Mouse (Mus musculus): ENCODE results near the gene Shc1. TPM values are rescaled to one million over a fixed set of nuclear protein-coding genes. Genes with fewer than 3 reads are reported as not detected.

The Shc1 gene
- 6.5 TPM for polyA plus RNA-seq (2014; fragmentation: Illumina TruSeq; extraction: RNeasy Lipid Tissue Mini Kit (QIAGEN cat#74804); ENCODE audit: low read depth, low replicate concordance)

GRCm38 (mm10) chr3:89418170-89418860, at the start of gene Shc1, which contains the start of gene Cks1b:
Gene Shc1 (plus strand): TSS chr3:89418443.
Gene Cks1b (minus strand): TSS chr3:89418383.

GRCm38 (mm10) chr3:89394006-89394893, 24.0 kb upstream of the Shc1 start, which contains the start of gene Zbtb7b:
Gene Zbtb7b (minus strand): TSS chr3:89394776.

GRCm38 (mm10) chr3:89402693-89403092, 15.6 kb upstream of the Shc1 start, which contains the start of gene Lenep:
Gene Lenep (minus strand): TSS chr3:89402793.

GRCm38 (mm10) chr3:89411490-89412393, 6.5 kb upstream of the Shc1 start, which contains the start of gene Flad1:
Gene Flad1 (minus strand): TSS chr3:89411870.

GRCm38 (mm10) chr3:89430171-89431159, 12.2 kb downstream of the Shc1 start, which contains the start of gene Pygo2:
Gene Pygo2 (plus strand): TSS chr3:89430214.

GRCm38 (mm10) chr3:89436176-89437113, 18.2 kb downstream of the Shc1 start, which contains the start of gene Pbxip1:
Gene Pbxip1 (plus strand): TSS chr3:89436706.

GRCm38 (mm10) chr3:89454401-89455177, 36.3 kb downstream of the Shc1 start, which contains the start of gene Pmvk:
Gene Pmvk (plus strand): TSS chr3:89454541.

Other genes starting within 250 kb of the Shc1 start
- gene Scamp3, start 241.0 kb upstream of the Shc1 start, polyA plus RNA-seq (2014; fragmentation: Illumina TruSeq; extraction: RNeasy Lipid Tissue Mini Kit (QIAGEN cat#74804); ENCODE audit: low read depth, low replicate concordance): 8.3 TPM
- not detected for gene Fam189b, start 235.3 kb upstream of the Shc1 start, polyA plus RNA-seq (2014; fragmentation: Illumina TruSeq; extraction: RNeasy Lipid Tissue Mini Kit (QIAGEN cat#74804); ENCODE audit: low read depth, low replicate concordance)
- gene Gba, start 215.5 kb upstream of the Shc1 start, polyA plus RNA-seq (2014; fragmentation: Illumina TruSeq; extraction: RNeasy Lipid Tissue Mini Kit (QIAGEN cat#74804); ENCODE audit: low read depth, low replicate concordance): 4.8 TPM
- 3.4 TPM for gene Thbs3, start 203.3 kb upstream of the Shc1 start, polyA plus RNA-seq (2014; fragmentation: Illumina TruSeq; extraction: RNeasy Lipid Tissue Mini Kit (QIAGEN cat#74804); ENCODE audit: low read depth, low replicate concordance)
- 187 TPM for gene Mtx1, start 191.4 kb upstream of the Shc1 start, polyA plus RNA-seq (2014; fragmentation: Illumina TruSeq; extraction: RNeasy Lipid Tissue Mini Kit (QIAGEN cat#74804); ENCODE audit: low read depth, low replicate concordance)
- gene Muc1, start 189.4 kb upstream of the Shc1 start, polyA plus RNA-seq (2014; fragmentation: Illumina TruSeq; extraction: RNeasy Lipid Tissue Mini Kit (QIAGEN cat#74804); ENCODE audit: low read depth, low replicate concordance): 11.6 TPM
- 13.6 TPM for gene Krtcap2, start 172.5 kb upstream of the Shc1 start, polyA plus RNA-seq (2014; fragmentation: Illumina TruSeq; extraction: RNeasy Lipid Tissue Mini Kit (QIAGEN cat#74804); ENCODE audit: low read depth, low replicate concordance)
- 0.98 TPM for gene Trim46, start 172.1 kb upstream of the Shc1 start, polyA plus RNA-seq (2014; fragmentation: Illumina TruSeq; extraction: RNeasy Lipid Tissue Mini Kit (QIAGEN cat#74804); ENCODE audit: low read depth, low replicate concordance)
- gene Dpm3, start 159.1 kb upstream of the Shc1 start, polyA plus RNA-seq (2014; fragmentation: Illumina TruSeq; extraction: RNeasy Lipid Tissue Mini Kit (QIAGEN cat#74804); ENCODE audit: low read depth, low replicate concordance): not detected
- 1.1 TPM for gene Slc50a1, start 147.9 kb upstream of the Shc1 start, polyA plus RNA-seq (2014; fragmentation: Illumina TruSeq; extraction: RNeasy Lipid Tissue Mini Kit (QIAGEN cat#74804); ENCODE audit: low read depth, low replicate concordance)
- gene Efna1, start 137.3 kb upstream of the Shc1 start, polyA plus RNA-seq (2014; fragmentation: Illumina TruSeq; extraction: RNeasy Lipid Tissue Mini Kit (QIAGEN cat#74804); ENCODE audit: low read depth, low replicate concordance): not detected
- 0.11 TPM for gene Efna3, start 95.5 kb upstream of the Shc1 start, polyA plus RNA-seq (2014; fragmentation: Illumina TruSeq; extraction: RNeasy Lipid Tissue Mini Kit (QIAGEN cat#74804); ENCODE audit: low read depth, low replicate concordance)
- gene Efna4, start 80.4 kb upstream of the Shc1 start, polyA plus RNA-seq (2014; fragmentation: Illumina TruSeq; extraction: RNeasy Lipid Tissue Mini Kit (QIAGEN cat#74804); ENCODE audit: low read depth, low replicate concordance): not detected
- gene Adam15, start 68.4 kb upstream of the Shc1 start, polyA plus RNA-seq (2014; fragmentation: Illumina TruSeq; extraction: RNeasy Lipid Tissue Mini Kit (QIAGEN cat#74804); ENCODE audit: low read depth, low replicate concordance): 3.3 TPM
- 6.5 TPM for gene Dcst2, start 56.5 kb upstream of the Shc1 start, polyA plus RNA-seq (2014; fragmentation: Illumina TruSeq; extraction: RNeasy Lipid Tissue Mini Kit (QIAGEN cat#74804); ENCODE audit: low read depth, low replicate concordance)
- 25.0 TPM for gene Dcst1, start 53.2 kb upstream of the Shc1 start, polyA plus RNA-seq (2014; fragmentation: Illumina TruSeq; extraction: RNeasy Lipid Tissue Mini Kit (QIAGEN cat#74804); ENCODE audit: low read depth, low replicate concordance)
- gene Zbtb7b, start 23.7 kb upstream of the Shc1 start, polyA plus RNA-seq (2014; fragmentation: Illumina TruSeq; extraction: RNeasy Lipid Tissue Mini Kit (QIAGEN cat#74804); ENCODE audit: low read depth, low replicate concordance): 0.24 TPM
- gene Lenep, start 15.7 kb upstream of the Shc1 start, polyA plus RNA-seq (2014; fragmentation: Illumina TruSeq; extraction: RNeasy Lipid Tissue Mini Kit (QIAGEN cat#74804); ENCODE audit: low read depth, low replicate concordance): 0.34 TPM
- 1.8 TPM for gene Flad1, start 6.6 kb upstream of the Shc1 start, polyA plus RNA-seq (2014; fragmentation: Illumina TruSeq; extraction: RNeasy Lipid Tissue Mini Kit (QIAGEN cat#74804); ENCODE audit: low read depth, low replicate concordance)
- 4.7 TPM for gene Cks1b, start 60 bp upstream of the Shc1 start, polyA plus RNA-seq (2014; fragmentation: Illumina TruSeq; extraction: RNeasy Lipid Tissue Mini Kit (QIAGEN cat#74804); ENCODE audit: low read depth, low replicate concordance)
- 5.7 TPM for gene Pygo2, start 11.8 kb downstream of the Shc1 start, polyA plus RNA-seq (2014; fragmentation: Illumina TruSeq; extraction: RNeasy Lipid Tissue Mini Kit (QIAGEN cat#74804); ENCODE audit: low read depth, low replicate concordance)
- gene Pbxip1, start 18.3 kb downstream of the Shc1 start, polyA plus RNA-seq (2014; fragmentation: Illumina TruSeq; extraction: RNeasy Lipid Tissue Mini Kit (QIAGEN cat#74804); ENCODE audit: low read depth, low replicate concordance): 2.1 TPM
- gene Pmvk, start 36.1 kb downstream of the Shc1 start, polyA plus RNA-seq (2014; fragmentation: Illumina TruSeq; extraction: RNeasy Lipid Tissue Mini Kit (QIAGEN cat#74804); ENCODE audit: low read depth, low replicate concordance): 1.1 TPM
- gene Kcnn3, start 101.7 kb downstream of the Shc1 start, polyA plus RNA-seq (2014; fragmentation: Illumina TruSeq; extraction: RNeasy Lipid Tissue Mini Kit (QIAGEN cat#74804); ENCODE audit: low read depth, low replicate concordance): 0.90 TPM

Data from testis, adult 10 weeks (tissue).